Mouse (Mus musculus): Measurements from ENCODE around the gene Ddo. TPM values are rescaled to one million over a fixed set of nuclear protein-coding genes. Genes with fewer than 3 reads are reported as not detected.

The Ddo gene
- not detected for polyA plus RNA-seq (2017; shearing (Covaris generic))

DNA sequence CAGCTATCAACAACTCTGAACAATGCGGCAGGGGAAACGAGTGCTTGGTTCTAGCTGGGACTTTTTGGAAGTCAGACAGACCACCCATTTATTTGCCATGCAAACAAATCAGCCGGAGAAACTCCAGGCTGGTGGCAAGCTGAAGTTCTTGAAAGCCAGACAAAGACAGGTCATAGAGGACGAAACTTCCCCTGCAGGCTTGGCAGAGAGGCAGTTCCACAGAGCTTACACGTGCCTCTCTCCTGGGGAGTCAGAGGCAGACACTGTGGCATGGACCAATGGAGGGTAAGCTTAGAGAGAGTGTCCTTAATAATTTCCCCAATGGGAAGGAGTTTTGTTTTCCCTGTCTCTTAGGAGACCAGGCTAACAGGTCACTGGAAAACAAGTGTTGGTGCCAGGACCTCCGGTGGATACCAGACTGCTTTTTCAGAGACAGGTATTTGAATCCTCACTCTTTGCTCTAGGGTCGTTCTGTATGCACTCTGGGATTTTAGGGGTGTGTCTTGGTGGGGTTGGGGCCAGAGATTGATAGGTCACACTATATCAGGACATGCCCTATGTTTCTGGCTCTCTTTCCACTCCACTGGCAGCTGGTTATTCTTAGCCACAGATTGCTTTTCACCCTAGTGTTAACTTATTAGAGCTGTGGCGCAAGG, at the start of gene Ddo:
Gene Ddo, plus strand, starts transcription at position 356 of the 656 bp plus-strand sequence.

DNA sequence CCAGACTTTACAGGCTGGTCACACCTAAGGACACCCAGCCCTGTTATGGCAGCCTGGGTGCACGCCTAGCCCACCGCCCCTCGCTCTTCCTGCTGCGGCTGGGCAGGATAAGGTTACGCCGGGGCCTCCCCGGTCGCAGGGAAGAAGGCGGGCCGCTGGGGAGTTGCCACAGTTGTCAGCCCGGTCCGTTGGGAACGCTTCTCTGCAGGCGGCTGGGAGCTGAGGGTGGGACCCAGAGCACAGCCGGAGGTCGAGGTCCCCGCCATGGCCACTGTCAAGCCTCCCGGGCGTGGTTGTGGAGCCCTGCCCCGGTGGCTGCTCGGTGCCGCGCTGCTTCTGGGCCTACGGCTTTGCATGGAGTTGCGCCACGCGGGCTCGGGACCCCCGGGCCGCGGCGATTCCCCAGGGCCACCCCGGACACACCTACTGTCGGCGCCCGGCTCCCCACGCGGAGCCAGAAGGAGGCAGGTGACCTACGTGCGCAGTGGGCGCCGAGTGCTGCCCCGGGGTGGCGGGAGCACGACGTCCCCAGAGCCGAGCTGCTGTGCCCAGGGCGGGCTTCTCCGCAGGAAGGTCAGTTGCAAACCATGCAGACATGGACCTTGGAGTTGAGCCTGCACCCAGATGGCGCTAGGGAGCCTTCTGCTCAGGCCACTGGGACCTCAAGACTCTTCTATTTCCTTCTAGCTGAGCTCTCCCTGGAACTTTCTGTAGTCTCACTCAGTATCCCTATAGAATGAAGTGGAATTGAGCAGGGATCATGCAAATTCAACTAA, 53.5 kb downstream of the Ddo start, which contains the start of gene Mettl24:
Gene Mettl24, plus strand, starts transcription at position 191 of the 776 bp plus-strand sequence.

Other genes starting within 250 kb of the Ddo start
- under 1 TPM in 1 of 2 experiments, not detected in 1; 0.07 TPM for gene Slc22a16, start 59.7 kb upstream of the Ddo start, polyA plus RNA-seq (2017; shearing (Covaris generic))
- gene Mettl24, start 53.3 kb downstream of the Ddo start, polyA plus RNA-seq (2017; shearing (Covaris generic)), result under 1 TPM; 0.33 to 0.49 TPM